Mouse (Mus musculus) heart, postnatal 0 days (tissue): ENCODE results near the gene Gimap9. TPM values are rescaled to one million over a fixed set of nuclear protein-coding genes. Genes with fewer than 3 reads are reported as not detected.
A peak's percentile ranks its signal among the peaks of the same experiment; 100 is the strongest.
"Not testable (repeated sequence)": the region's sequence is repeated elsewhere in the genome, so short reads cannot be mapped to it uniquely, and the experiment has no call there.

Experiments
- ATAC-seq: fragments of 200-750 bp; cut with Nextera tagmentation; 2 replicates; pipeline ENCODE4 v1.8.0; 2017; ENCODE audit warnings: low read depth, moderate number of reproducible peaks, moderate library complexity; ENCODE audit not compliant: insufficient read depth
- DNase-seq: peaks from one replicate; pipeline ENCODE4 v3.0.0-alpha.2; 2016; ENCODE audit warnings: low spot score
- H3K27ac ChIP-seq: fragments of 300-500 bp; sonication (generic); 2 replicates; pipeline ENCODE4 v1.5.1; 2014; ENCODE audit warnings: low read depth, mild to moderate bottlenecking
- H3K27me3 ChIP-seq: fragments of 300-500 bp; sonication (generic); 2 replicates; pipeline ENCODE4 v1.6.1; 2014; ENCODE audit warnings: low read length, mixed read lengths; ENCODE audit not compliant: control insufficient read depth, insufficient read depth
- H3K36me3 ChIP-seq: fragments of 300-500 bp; sonication (generic); replicated peaks from 2 replicates; pipeline ENCODE4 v1.6.1; 2014; ENCODE audit warnings: low read length, mixed read lengths; ENCODE audit not compliant: control insufficient read depth, insufficient read depth
- H3K4me1 ChIP-seq: fragments of 300-500 bp; sonication (generic); 2 replicates; pipeline ENCODE4 v1.6.1; 2014; ENCODE audit warnings: antibody characterized with exemption; ENCODE audit not compliant: control insufficient read depth, insufficient read depth
- H3K4me2 ChIP-seq: fragments of 300-500 bp; sonication (generic); 2 replicates; pipeline ENCODE4 v1.6.1; 2014; ENCODE audit warnings: low read depth, mild to moderate bottlenecking, low read length, moderate library complexity
- H3K4me3 ChIP-seq: fragments of 300-500 bp; sonication (generic); 2 replicates; pipeline ENCODE4 v1.5.1; 2014; ENCODE audit warnings: low read depth, low read length
- H3K9ac ChIP-seq: fragments of 300-500 bp; sonication (generic); replicated peaks from 2 replicates; pipeline ENCODE4 v1.6.1; 2014; ENCODE audit warnings: low read depth, low read length, mixed read lengths
- H3K9me3 ChIP-seq: fragments of 300-500 bp; sonication (generic); replicated peaks from 2 replicates; pipeline ENCODE4 v1.6.1; 2016; ENCODE audit warnings: low read length; ENCODE audit not compliant: control insufficient read depth
- CTCF ChIP-seq: IDR thresholded peaks from 2 replicates; pipeline ENCODE4 v1.5.1; 2016; ENCODE audit warnings: antibody characterized with exemption, control low read depth, low read depth
- EP300 ChIP-seq: IDR thresholded peaks from 2 replicates; pipeline ENCODE4 v1.6.1; 2016; ENCODE audit warnings: antibody characterized with exemption, low read depth
- WGBS: fragments of 180-500 bp; shearing (Covaris S2); extraction: QIAGEN DNeasy Blood & Tissue Kit; methylation state at CpG from one replicate; pipeline ENCODE4 v1.1.7; 2014; 5-methylcytosine and 5-hydroxymethylcytosine counted together
- polyA plus RNA-seq: library from polyadenylated mRNA; unstranded; fragments of >200 nt; fragmentation: Nextera tagmentation; extraction: Ambion mirVana; gene quantifications from 2 replicates; pipeline ENCODE4 v1.2.1, GENCODE M21; 2015
- total RNA-seq: library from RNA; depleted of rRNA; stranded (reverse); fragments of >200 nt; gene quantifications from 2 replicates; pipeline ENCODE4 v1.2.3, GENCODE M21; 2014; ENCODE audit warnings: low replicate concordance

Gene Gimap9
- total and polyA plus RNA-seq, 2 experiments from 2014 or later = 1.8 to 5.7 TPM

- H3K4me3 ChIP-seq = no peak overlapping the region
- WGBS = 62% methylated on average over 5 of the region's 5 CpGs
- no peak overlapping the region for H3K27ac ChIP-seq
- no peaks in the 10 kb centered on the region for H3K9me3 ChIP-seq
- no peaks in the 10 kb centered on the region for H3K27me3 ChIP-seq
- no peak for ATAC-seq
- H3K36me3 ChIP-seq = no peaks in the 10 kb centered on the region
- no peak overlapping the region for H3K9ac ChIP-seq
- TF ChIP-seq EP300 = no peak
- TF ChIP-seq CTCF = no peak
- H3K4me2 ChIP-seq = no peak overlapping the region
- no peak for DNase-seq
- no peaks in the 10 kb centered on the region for H3K4me1 ChIP-seq
Observed at GRCm38 (mm10) chr6:48680421-48680820, 4.5 kb downstream of the Gimap9 start.

DNA sequence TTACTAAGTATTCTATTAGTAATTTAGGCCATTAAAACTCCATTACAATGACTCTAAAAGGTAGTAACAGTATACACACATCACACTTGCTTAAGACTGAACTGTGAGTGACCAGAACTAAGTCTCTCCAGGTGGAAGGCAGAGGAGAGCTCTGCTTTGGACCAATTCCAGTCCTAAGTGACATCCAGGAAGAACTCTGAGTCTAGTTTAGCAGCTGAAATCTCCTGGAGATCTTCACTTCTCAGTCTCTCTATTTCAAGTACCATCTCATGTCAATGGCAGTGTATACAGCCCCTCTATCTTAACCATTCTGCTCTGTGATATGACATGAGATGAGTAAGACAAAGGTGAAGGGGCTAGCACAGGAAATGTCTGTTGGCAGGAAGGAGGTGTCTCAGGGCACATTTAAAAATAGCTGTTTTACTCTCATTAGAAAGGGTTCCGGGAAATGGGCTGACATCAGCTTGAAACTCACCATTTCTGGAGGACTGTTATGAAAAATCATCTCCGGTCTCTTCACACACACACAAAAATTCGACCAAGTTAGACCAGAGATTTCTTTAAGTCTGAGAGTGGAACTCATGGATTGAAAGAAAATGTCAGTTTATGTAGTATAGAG is 5.7 kb downstream of the Gimap9 start:
- no peak overlapping the region for H3K4me2 ChIP-seq
- H3K4me3 ChIP-seq = no peak overlapping the region
- H3K9me3 ChIP-seq = no peaks in the 10 kb centered on the region
- H3K36me3 ChIP-seq = no peaks in the 10 kb centered on the region
- no peak; the same call in 1 of the 2 replicates for ATAC-seq
- no peak overlapping the region for H3K9ac ChIP-seq
- TF ChIP-seq CTCF (no peak), EP300 (peak; percentile 55; the same call in 1 of the 2 replicates)
- no peak for DNase-seq
- H3K4me1 ChIP-seq = no peaks in the 10 kb centered on the region
- no peaks in the 10 kb centered on the region for H3K27me3 ChIP-seq
- peak overlapping the region; percentile 55 for H3K27ac ChIP-seq
- 41% methylated on average over 3 of the region's 3 CpGs for WGBS

DNA sequence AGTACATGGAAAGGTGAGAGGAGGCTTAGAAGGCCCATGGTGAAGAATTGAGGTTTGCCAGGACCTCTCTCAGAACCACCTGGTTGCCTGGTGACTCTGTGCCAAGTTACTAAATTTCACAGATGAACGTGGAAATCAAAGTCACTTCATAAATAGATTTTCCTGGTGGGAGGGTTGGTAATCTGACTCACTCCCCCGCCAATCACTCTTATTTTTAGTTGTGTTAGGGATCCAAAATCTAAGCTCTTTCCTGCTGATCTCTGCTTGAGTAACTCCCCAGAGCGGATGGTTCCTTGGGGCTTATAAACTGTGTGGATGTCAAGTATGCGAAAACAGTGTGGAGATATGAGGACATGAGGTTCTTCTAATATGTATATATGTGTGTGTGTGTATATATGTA is 6.3 kb downstream of the Gimap9 start:
- H3K36me3 ChIP-seq = no peaks in the 10 kb centered on the region
- H3K9me3 ChIP-seq = no peaks in the 10 kb centered on the region
- WGBS = 51% methylated on average over 4 of the region's 4 CpGs
- ATAC-seq = no peak
- no peaks in the 10 kb centered on the region for H3K27me3 ChIP-seq
- no peak for TF ChIP-seq EP300
- TF ChIP-seq CTCF = no peak
- H3K27ac ChIP-seq = peak overlapping the region; percentile 55
- no peak overlapping the region for H3K9ac ChIP-seq
- H3K4me1 ChIP-seq = no peaks in the 10 kb centered on the region
- DNase-seq = no peak
- no peak overlapping the region for H3K4me3 ChIP-seq
- no peak overlapping the region for H3K4me2 ChIP-seq

DNA sequence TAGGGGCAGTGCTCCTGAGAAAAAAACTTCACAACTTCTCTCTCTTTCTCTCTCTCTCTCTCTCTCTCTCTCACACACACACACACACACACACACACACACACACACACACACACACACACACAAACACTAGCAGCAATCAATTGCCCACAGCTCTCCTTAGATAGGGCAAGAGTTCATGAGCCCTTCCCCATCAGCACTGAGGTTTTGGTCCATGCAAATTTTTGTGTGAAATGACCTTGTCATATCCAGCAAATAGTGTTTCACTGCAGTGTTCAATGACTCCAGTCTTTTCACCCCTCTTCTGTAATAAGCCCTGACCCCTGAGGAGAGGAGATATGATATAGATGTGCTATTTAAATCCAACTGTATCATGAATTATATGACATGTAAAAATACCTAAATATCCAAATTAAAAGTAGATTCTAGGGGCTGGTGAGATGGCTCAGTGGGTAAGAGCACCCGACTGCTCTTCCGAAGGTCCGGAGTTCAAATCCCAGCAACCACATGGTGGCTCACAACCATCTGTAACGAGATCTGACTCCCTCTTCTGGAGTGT is 7.4 kb downstream of the Gimap9 start:
- H3K4me2 ChIP-seq, DNase-seq, H3K4me3 ChIP-seq, H3K36me3 ChIP-seq, H3K9me3 ChIP-seq, H3K27ac ChIP-seq, H3K9ac ChIP-seq, H3K27me3 ChIP-seq, ATAC-seq, H3K4me1 ChIP-seq: not testable (repeated sequence)
- 97% methylated on average over 3 of the region's 4 CpGs for WGBS

DNA sequence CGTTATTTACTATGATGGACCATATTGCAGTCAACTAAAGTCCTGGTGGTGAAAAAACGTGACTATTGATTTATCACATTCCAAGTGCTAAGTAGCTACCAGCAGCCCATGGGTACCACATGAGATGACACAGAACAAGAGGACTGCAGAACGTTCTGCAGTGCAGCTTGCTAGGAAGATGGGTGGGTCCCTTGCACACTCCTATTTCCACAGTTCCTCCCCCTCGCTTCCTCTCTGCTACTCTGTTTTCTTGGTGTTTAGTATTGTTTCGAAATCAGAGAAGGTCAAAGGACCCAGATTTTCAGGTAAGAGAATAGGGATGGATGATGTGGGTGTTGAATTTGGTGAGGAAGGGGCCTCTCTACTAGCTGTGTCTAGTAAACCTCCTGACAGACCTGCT is 8.4 kb downstream of the Gimap9 start, which contains the start of gene Gimap4:
Gimap4 (plus strand) TSS at position 231 of the 400 bp plus-strand sequence.
- ATAC-seq (no peak), DNase-seq (no peak)
- H3K4me1 ChIP-seq = no peaks in the 10 kb centered on the region
- H3K27ac ChIP-seq = peak within 1 kb of the TSS; percentile 79
- peak within 1 kb of the TSS; percentile 28 for H3K4me3 ChIP-seq
- H3K9me3 ChIP-seq = no peaks in the 10 kb centered on the region
- WGBS = 48% methylated on average over 5 of the region's 5 CpGs
- peak within 1 kb of the TSS; percentile 39; the same call in 1 of the 2 replicates for H3K9ac ChIP-seq
- no peaks in the 10 kb centered on the region for H3K27me3 ChIP-seq
- H3K4me2 ChIP-seq = peak within 1 kb of the TSS; percentile 52
- TF ChIP-seq CTCF = no peak
- TF ChIP-seq EP300 = no peak
- H3K36me3 ChIP-seq = no peaks in the 10 kb centered on the region

DNA sequence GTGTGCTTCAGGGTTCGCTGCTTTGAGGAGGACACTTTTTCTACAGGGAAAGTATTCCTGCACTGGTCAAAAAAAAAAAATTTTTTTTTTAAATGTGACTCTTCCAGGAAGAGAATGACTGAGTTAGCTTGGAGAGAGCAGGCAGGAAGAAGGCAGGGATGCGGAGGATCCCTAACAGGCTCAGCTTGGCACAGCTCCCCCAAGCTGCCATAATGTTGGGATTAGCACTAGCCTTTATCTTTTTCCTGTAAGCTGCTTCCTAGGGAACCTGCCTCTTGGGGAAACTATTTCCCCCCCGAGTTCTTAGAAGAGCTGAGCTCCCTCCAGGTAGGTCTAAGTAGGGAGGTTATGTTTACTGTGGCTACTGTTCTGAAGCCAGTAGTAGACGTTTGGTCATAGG is 8.9 kb downstream of the Gimap9 start:
- no peaks in the 10 kb centered on the region for H3K9me3 ChIP-seq
- H3K36me3 ChIP-seq = no peaks in the 10 kb centered on the region
- H3K4me3 ChIP-seq = peak overlapping the region; percentile 28
- H3K4me2 ChIP-seq = peak overlapping the region; percentile 52
- DNase-seq (no peak), ATAC-seq (peak; percentile 36; the same call in 1 of the 2 replicates)
- peak overlapping the region; percentile 79 for H3K27ac ChIP-seq
- 43% methylated on average over 4 of the region's 4 CpGs for WGBS
- no peaks in the 10 kb centered on the region for H3K27me3 ChIP-seq
- no peaks in the 10 kb centered on the region for H3K4me1 ChIP-seq
- TF ChIP-seq CTCF (no peak), EP300 (peak; percentile 76)
- H3K9ac ChIP-seq = peak overlapping the region; percentile 39; the same call in 1 of the 2 replicates
